8 mouse cellular contexts compared by ENCODE assay signal in genomic region chr19:47178431-47179271, GRCm38 (mm10). TPM values are rescaled to one million over a fixed set of nuclear protein-coding genes. Genes with fewer than 3 reads are reported as not detected.
DNase-seq lines count a peak whose midpoint lies in the region; ATAC-seq lines count a peak whose summit lies in the region.

TSS of gene Neurl1a (plus strand) at chr19:47178820.

- peak; percentile 97 for DNase-seq in ZHBTc4 (ENCODE audit: low read depth, low spot score)
- DNase-seq in cerebellum, adult 8-10 months = peak; percentile 73
- peak in 1 of 2 experiments; percentile 64 for DNase-seq in frontal cortex, adult 2 months (ENCODE audit: extremely low spot score in 1 of 2, low spot score in 1 of 2)
- DNase-seq in left cerebral cortex, postnatal 14 days (ENCODE audit: low spot score in 2 of 2) = peak; percentile 63 to 69
- DNase-seq in right cerebral cortex, postnatal 4 days = peak; percentile 65
- no peak for DNase-seq in adipocyte (ENCODE audit: low spot score)

- H3K9ac ChIP-seq in hindbrain, embryonic 13.5 days = peak within 1 kb of the TSS; percentile 85

- under 1% methylated on average over 73 of the region's 98 CpGs for WGBS in hindbrain, embryonic 13.5 days

- H3K27me3 ChIP-seq in hindbrain, embryonic 13.5 days = peaks cover 43% of the 10 kb centered on the region

- H3K36me3 ChIP-seq in hindbrain, embryonic 13.5 days = no peaks in the 10 kb centered on the region

- intact Hi-C loops in left cerebral cortex, postnatal 14 days (cut with DNase I) = loop anchor here (2.0 kb wide), 1 partner anchor 82 kb away; no protein-coding TSS in a partner anchor

- H3K27ac ChIP-seq in hindbrain, embryonic 13.5 days = peak within 1 kb of the TSS; percentile 77

- H3K4me3 ChIP-seq in hindbrain, embryonic 13.5 days = peak within 1 kb of the TSS; percentile 74

- peaks cover 19% of the 10 kb centered on the region for H3K4me1 ChIP-seq in hindbrain, embryonic 13.5 days (replicated peaks)

- H3K4me2 ChIP-seq in hindbrain, embryonic 13.5 days = peak within 1 kb of the TSS; percentile 94

- peak; percentile 69 for ATAC-seq in hindbrain, embryonic 13.5 days (ENCODE audit: low FRiP score)
- ATAC-seq in megakaryocyte progenitor cell, adult 5-6 weeks (replicated peaks; ENCODE audit: poor library complexity) = peak; percentile 18; the same call in 1 of the 2 replicates

- H3K9me3 ChIP-seq in hindbrain, embryonic 13.5 days = peaks cover 6% of the 10 kb centered on the region

RNA-seq across cellular contexts. Expression of gene Neurl1a, which starts in this region (rescaled TPM):
- polyA plus RNA-seq in frontal cortex, adult 2 months (2012; rRNA removed) = 110 and 127 TPM in 2 replicates
- 6.8 and 7.2 TPM in 2 replicates for polyA plus RNA-seq in hindbrain, embryonic 13.5 days (2015; fragmentation: Nextera tagmentation; extraction: Ambion mirVana)
- total RNA-seq in left cerebral cortex, postnatal 14 days (2021) = 100 to 1,000 TPM; 148 to 154 TPM
- total RNA-seq in megakaryocyte progenitor cell, adult 5-6 weeks (2015) = not detected in 2 replicates
- total RNA-seq in megakaryocyte progenitor cell, adult 5-6 weeks (2017) = 0.04 TPM in 1 of 2 replicates, not detected in the other

Comparison
In these comparisons a context has a peak if more than half of its experiments do, and no peak if none do; other contexts are left out.
1. RNA of gene Neurl1a (total RNA-seq): 148 to 154 TPM in left cerebral cortex, postnatal 14 days; 0.04 TPM in megakaryocyte progenitor cell, adult 5-6 weeks; every median in the first group is over 100 times any median in the second.
2. RNA of gene Neurl1a (polyA plus RNA-seq): 110 to 127 TPM in frontal cortex, adult 2 months; 6.8 to 7.2 TPM in hindbrain, embryonic 13.5 days; every median in the first group is over 10 times any median in the second.
3. Peak in ATAC-seq in megakaryocyte progenitor cell, adult 5-6 weeks; RNA of the gene not detected or under 1 TPM.